Mouse (Mus musculus) olfactory bulb, adult 2 months (tissue): Measurements from ENCODE around the gene Zfp444.

ENCODE experiments used
- CTCF ChIP-seq: fragments of 200-500 bp; IDR thresholded peaks from 2 replicates; pipeline ENCODE4 v1.5.1; 2012; ENCODE audit warnings: low read depth, mild to moderate bottlenecking, low read length, moderate library complexity; ENCODE audit not compliant: insufficient read depth
- POLR2A ChIP-seq: fragments of 200-500 bp; IDR thresholded peaks from 2 replicates; pipeline ENCODE4 v1.6.1; 2012; ENCODE audit warnings: mild to moderate bottlenecking, low read depth, low read length, moderate library complexity; ENCODE audit not compliant: insufficient read depth

DNA sequence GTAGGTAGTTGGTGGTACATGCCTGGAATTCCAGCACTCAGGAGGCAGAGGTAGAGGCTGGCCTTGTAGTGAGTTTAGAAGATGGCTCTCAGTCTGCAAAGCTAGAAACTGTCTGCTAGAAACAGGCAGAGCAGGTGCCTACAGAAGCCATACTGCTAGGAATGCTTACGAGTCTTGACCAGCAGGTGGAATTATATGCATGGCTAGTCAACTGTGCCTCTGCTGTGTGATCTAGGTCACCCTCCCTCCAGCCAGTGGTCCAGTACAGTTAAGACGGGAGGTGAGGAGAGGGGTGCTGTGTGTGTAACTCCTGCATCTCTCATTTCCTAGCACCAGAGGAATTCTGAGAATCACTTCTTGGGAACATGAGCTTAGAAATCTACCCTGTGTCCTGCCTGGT lies 14.7 kb downstream of the Zfp444 start:
- TF ChIP-seq CTCF (no peak), POLR2A (no peak)
